Mouse (Mus musculus): ENCODE data around the gene Myo19.

GRCm38 (mm10) chr11:84886767-84887511 is 7.0 kb downstream of the Myo19 start:
- TF ChIP-seq CTCF (conservative IDR thresholded peaks at IDR 0.05; ENCODE audit: insufficient read depth, insufficient read length, low read depth, low read length) (no peak), POLR2A (IDR thresholded peaks at IDR 0.05; ENCODE audit: low read depth, low read length) (no peak)
